Mouse (Mus musculus): ENCODE data around the gene Thtpa. TPM values are rescaled to one million over a fixed set of nuclear protein-coding genes. Genes with fewer than 3 reads are reported as not detected.
A peak's percentile ranks its signal among the peaks of the same experiment; 100 is the strongest.

Thtpa gene
- polyA plus RNA-seq, 1 experiment from 2014 or later: 55.2 TPM

- Histone ChIP-seq H3K4me2 (ENCODE audit: low read length) (peak overlapping the region; percentile 48), H3K36me3 (ENCODE audit: control insufficient read depth, insufficient read depth) (peaks cover 19% of the 10 kb centered on the region; the same call in 1 of the 2 replicates), H3K4me1 (replicated peaks; ENCODE audit: control insufficient read depth, insufficient read depth, low read length) (peaks cover 75% of the 10 kb centered on the region), H3K27ac (ENCODE audit: low read length) (peak overlapping the region; percentile 58), H3K9ac (replicated peaks; ENCODE audit: low read depth, low read length) (0 out of 2 replicates have a peak overlapping the region, but pooled peaks have one; percentile 28), H3K4me3 (replicated peaks; ENCODE audit: low read length) (no peak overlapping the region), H3K9me3 (ENCODE audit: control insufficient read depth, low read length) (no peaks in the 10 kb centered on the region), H3K27me3 (replicated peaks; ENCODE audit: control insufficient read depth, insufficient read depth, low read length) (no peaks in the 10 kb centered on the region)
- WGBS: 43% methylated on average over 7 of the region's 7 CpGs
- no peak for ATAC-seq
Observed at GRCm38 (mm10) chr14:55061845-55062244, 32.7 kb upstream of the Thtpa start.

- Histone ChIP-seq H3K9ac (replicated peaks; ENCODE audit: low read depth, low read length) (peak overlapping the region; percentile 45), H3K4me3 (replicated peaks; ENCODE audit: low read length) (peak overlapping the region; percentile 25), H3K4me2 (ENCODE audit: low read length) (peak overlapping the region; percentile 48), H3K9me3 (ENCODE audit: control insufficient read depth, low read length) (no peaks in the 10 kb centered on the region), H3K27ac (ENCODE audit: low read length) (peak overlapping the region; percentile 58), H3K4me1 (replicated peaks; ENCODE audit: control insufficient read depth, insufficient read depth, low read length) (peaks cover 67% of the 10 kb centered on the region), H3K36me3 (ENCODE audit: control insufficient read depth, insufficient read depth) (peaks cover 19% of the 10 kb centered on the region; the same call in 1 of the 2 replicates), H3K27me3 (replicated peaks; ENCODE audit: control insufficient read depth, insufficient read depth, low read length) (no peaks in the 10 kb centered on the region)
- 20% methylated on average over 17 of the region's 17 CpGs for WGBS
- peak; percentile 77 for ATAC-seq
Observed at GRCm38 (mm10) chr14:55062626-55063025, 32.0 kb upstream of the Thtpa start.

GRCm38 (mm10) chr14:55063117-55063516 is 31.5 kb upstream of the Thtpa start:
- peak overlapping the region; percentile 48 for H3K4me2 ChIP-seq (ENCODE audit: low read length)
- H3K4me1 ChIP-seq (replicated peaks; ENCODE audit: control insufficient read depth, insufficient read depth, low read length): peaks cover 62% of the 10 kb centered on the region
- peak overlapping the region; percentile 45 for H3K9ac ChIP-seq (replicated peaks; ENCODE audit: low read depth, low read length)
- 90% methylated on average over 5 of the region's 5 CpGs for WGBS
- peak overlapping the region; percentile 25; the same call in 1 of the 2 replicates for H3K4me3 ChIP-seq (replicated peaks; ENCODE audit: low read length)
- H3K27ac ChIP-seq (ENCODE audit: low read length): peak overlapping the region; percentile 58
- no peaks in the 10 kb centered on the region for H3K27me3 ChIP-seq (replicated peaks; ENCODE audit: control insufficient read depth, insufficient read depth, low read length)
- H3K9me3 ChIP-seq (ENCODE audit: control insufficient read depth, low read length): no peaks in the 10 kb centered on the region
- peaks cover 17% of the 10 kb centered on the region; the same call in 1 of the 2 replicates for H3K36me3 ChIP-seq (ENCODE audit: control insufficient read depth, insufficient read depth)
- no peak for ATAC-seq

GRCm38 (mm10) chr14:55063581-55064381 is 30.8 kb upstream of the Thtpa start:
- H3K27ac ChIP-seq (ENCODE audit: low read length): peak overlapping the region; percentile 58
- H3K9me3 ChIP-seq (ENCODE audit: control insufficient read depth, low read length): no peaks in the 10 kb centered on the region
- 88% methylated on average over 22 of the region's 22 CpGs for WGBS
- H3K4me3 ChIP-seq (replicated peaks; ENCODE audit: low read length): no peak overlapping the region
- no peak overlapping the region; the same call in 1 of the 2 replicates for H3K4me2 ChIP-seq (ENCODE audit: low read length)
- ATAC-seq: no peak
- peaks cover 22% of the 10 kb centered on the region; the same call in 1 of the 2 replicates for H3K36me3 ChIP-seq (ENCODE audit: control insufficient read depth, insufficient read depth)
- H3K9ac ChIP-seq (replicated peaks; ENCODE audit: low read depth, low read length): no peak overlapping the region
- H3K27me3 ChIP-seq (replicated peaks; ENCODE audit: control insufficient read depth, insufficient read depth, low read length): no peaks in the 10 kb centered on the region
- H3K4me1 ChIP-seq (replicated peaks; ENCODE audit: control insufficient read depth, insufficient read depth, low read length): peaks cover 56% of the 10 kb centered on the region

GRCm38 (mm10) chr14:55064481-55065370 is 29.9 kb upstream of the Thtpa start:
- peaks cover 27% of the 10 kb centered on the region for H3K36me3 ChIP-seq (ENCODE audit: control insufficient read depth, insufficient read depth)
- peaks cover 47% of the 10 kb centered on the region for H3K4me1 ChIP-seq (replicated peaks; ENCODE audit: control insufficient read depth, insufficient read depth, low read length)
- no peaks in the 10 kb centered on the region for H3K27me3 ChIP-seq (replicated peaks; ENCODE audit: control insufficient read depth, insufficient read depth, low read length)
- H3K4me3 ChIP-seq (replicated peaks; ENCODE audit: low read length): no peak overlapping the region
- H3K9ac ChIP-seq (replicated peaks; ENCODE audit: low read depth, low read length): no peak overlapping the region
- no peaks in the 10 kb centered on the region for H3K9me3 ChIP-seq (ENCODE audit: control insufficient read depth, low read length)
- H3K27ac ChIP-seq (ENCODE audit: low read length): peak overlapping the region; percentile 53; the same call in 1 of the 2 replicates
- 86% methylated on average over 35 of the region's 35 CpGs for WGBS
- no peak for ATAC-seq
- no peak overlapping the region for H3K4me2 ChIP-seq (ENCODE audit: low read length)

GRCm38 (mm10) chr14:55065391-55065790 is 29.2 kb upstream of the Thtpa start:
- no peak overlapping the region for H3K27ac ChIP-seq (ENCODE audit: low read length)
- WGBS: 89% methylated on average over 13 of the region's 13 CpGs
- peaks cover 29% of the 10 kb centered on the region for H3K36me3 ChIP-seq (ENCODE audit: control insufficient read depth, insufficient read depth)

GRCm38 (mm10) chr14:55066042-55066441 is 28.5 kb upstream of the Thtpa start:
- Histone ChIP-seq H3K27me3 (replicated peaks; ENCODE audit: control insufficient read depth, insufficient read depth, low read length) (no peaks in the 10 kb centered on the region), H3K4me2 (ENCODE audit: low read length) (no peak overlapping the region), H3K36me3 (ENCODE audit: control insufficient read depth, insufficient read depth) (peaks cover 25% of the 10 kb centered on the region; the same call in 1 of the 2 replicates), H3K9me3 (ENCODE audit: control insufficient read depth, low read length) (no peaks in the 10 kb centered on the region), H3K9ac (replicated peaks; ENCODE audit: low read depth, low read length) (no peak overlapping the region), H3K27ac (ENCODE audit: low read length) (peak overlapping the region; percentile 30; the same call in 1 of the 2 replicates), H3K4me1 (replicated peaks; ENCODE audit: control insufficient read depth, insufficient read depth, low read length) (peaks cover 34% of the 10 kb centered on the region), H3K4me3 (replicated peaks; ENCODE audit: low read length) (no peak overlapping the region)
- WGBS: 89% methylated on average over 8 of the region's 8 CpGs
- no peak for ATAC-seq

More at GRCm38 (mm10) chr14:55065391-55065790, 29.2 kb upstream of the Thtpa start:
- no peak overlapping the region for H3K4me3 ChIP-seq (replicated peaks; ENCODE audit: low read length)
- H3K9ac ChIP-seq (replicated peaks; ENCODE audit: low read depth, low read length): no peak overlapping the region
- no peaks in the 10 kb centered on the region for H3K9me3 ChIP-seq (ENCODE audit: control insufficient read depth, low read length)
- H3K4me2 ChIP-seq (ENCODE audit: low read length): no peak overlapping the region
- no peak for ATAC-seq
- H3K4me1 ChIP-seq (replicated peaks; ENCODE audit: control insufficient read depth, insufficient read depth, low read length): peaks cover 41% of the 10 kb centered on the region
- no peaks in the 10 kb centered on the region for H3K27me3 ChIP-seq (replicated peaks; ENCODE audit: control insufficient read depth, insufficient read depth, low read length)

- Histone ChIP-seq H3K27ac (ENCODE audit: low read length) (no peak overlapping the region), H3K9me3 (ENCODE audit: control insufficient read depth, low read length) (no peaks in the 10 kb centered on the region), H3K36me3 (ENCODE audit: control insufficient read depth, insufficient read depth) (peaks cover 34% of the 10 kb centered on the region), H3K4me1 (replicated peaks; ENCODE audit: control insufficient read depth, insufficient read depth, low read length) (peaks cover 21% of the 10 kb centered on the region), H3K4me2 (ENCODE audit: low read length) (no peak overlapping the region), H3K27me3 (replicated peaks; ENCODE audit: control insufficient read depth, insufficient read depth, low read length) (no peaks in the 10 kb centered on the region), H3K9ac (replicated peaks; ENCODE audit: low read depth, low read length) (no peak overlapping the region), H3K4me3 (replicated peaks; ENCODE audit: low read length) (no peak overlapping the region)
- ATAC-seq: no peak
- WGBS: 37% methylated on average over 19 of the region's 19 CpGs
Observed at GRCm38 (mm10) chr14:55071756-55072155, 22.8 kb upstream of the Thtpa start.

- H3K36me3 ChIP-seq (ENCODE audit: control insufficient read depth, insufficient read depth): peaks cover 26% of the 10 kb centered on the region
- H3K27ac ChIP-seq (ENCODE audit: low read length): peak overlapping the region; percentile 20; the same call in 1 of the 2 replicates
- peaks cover 47% of the 10 kb centered on the region for H3K4me1 ChIP-seq (replicated peaks; ENCODE audit: control insufficient read depth, insufficient read depth, low read length)
- no peak overlapping the region for H3K4me3 ChIP-seq (replicated peaks; ENCODE audit: low read length)
- 87% methylated on average over 12 of the region's 12 CpGs for WGBS
- no peaks in the 10 kb centered on the region for H3K27me3 ChIP-seq (replicated peaks; ENCODE audit: control insufficient read depth, insufficient read depth, low read length)
- no peak overlapping the region for H3K9ac ChIP-seq (replicated peaks; ENCODE audit: low read depth, low read length)
- H3K9me3 ChIP-seq (ENCODE audit: control insufficient read depth, low read length): no peaks in the 10 kb centered on the region
- H3K4me2 ChIP-seq (ENCODE audit: low read length): no peak overlapping the region
- no peak for ATAC-seq
Observed at GRCm38 (mm10) chr14:55074416-55074815, 20.2 kb upstream of the Thtpa start.

Data from forebrain, embryonic 16.5 days (tissue).